Mouse (Mus musculus) midbrain, embryonic 13.5 days (tissue): ENCODE measurements at regions not wholly inside any gene's neighbourhood (a gene's known extent, or its start where the extent isn't known, plus 50 kb on each side); places are given as distances from the start of the nearest gene placed in this dataset.

Source experiments
- ATAC-seq: fragments of 200-750 bp; cut with Nextera tagmentation; 2 replicates; pipeline ENCODE4 v1.8.0; 2017; ENCODE audit warnings: mild to moderate bottlenecking, moderate TSS enrichment, moderate library complexity
- H3K27ac ChIP-seq: fragments of 300-500 bp; sonication (generic); 2 replicates; pipeline ENCODE4 v1.5.1; 2015; ENCODE audit warnings: inconsistent platforms, mild to moderate bottlenecking, moderate library complexity
- H3K27me3 ChIP-seq: fragments of 300-500 bp; sonication (generic); 2 replicates; pipeline ENCODE4 v1.6.1; 2015; ENCODE audit warnings: mild to moderate bottlenecking, inconsistent platforms
- H3K36me3 ChIP-seq: fragments of 300-500 bp; sonication (generic); 2 replicates; pipeline ENCODE4 v1.6.1; 2015; ENCODE audit warnings: mild to moderate bottlenecking, inconsistent platforms
- H3K4me1 ChIP-seq: fragments of 300-500 bp; sonication (generic); replicated peaks from 2 replicates; pipeline ENCODE4 v1.6.1; 2015; ENCODE audit warnings: inconsistent platforms
- H3K4me2 ChIP-seq: fragments of 300-500 bp; sonication (generic); replicated peaks from 2 replicates; pipeline ENCODE4 v1.6.1; 2015; ENCODE audit warnings: moderate library complexity, mild to moderate bottlenecking, inconsistent platforms
- H3K4me3 ChIP-seq: fragments of 300-500 bp; sonication (generic); replicated peaks from 2 replicates; pipeline ENCODE4 v1.5.1; 2015; ENCODE audit warnings: mild to moderate bottlenecking, inconsistent platforms
- H3K9ac ChIP-seq: fragments of 300-500 bp; sonication (generic); replicated peaks from 2 replicates; pipeline ENCODE4 v1.6.1; 2015; ENCODE audit warnings: mild to moderate bottlenecking, inconsistent platforms
- H3K9me3 ChIP-seq: fragments of 300-500 bp; sonication (generic); 2 replicates; pipeline ENCODE4 v1.6.1; 2016; ENCODE audit warnings: mild to moderate bottlenecking, inconsistent platforms
- WGBS: fragments of 180-500 bp; shearing (Covaris S2); methylation state at CpG from one replicate; pipeline ENCODE4 v1.1.7; 2015; 5-methylcytosine and 5-hydroxymethylcytosine counted together

DNA sequence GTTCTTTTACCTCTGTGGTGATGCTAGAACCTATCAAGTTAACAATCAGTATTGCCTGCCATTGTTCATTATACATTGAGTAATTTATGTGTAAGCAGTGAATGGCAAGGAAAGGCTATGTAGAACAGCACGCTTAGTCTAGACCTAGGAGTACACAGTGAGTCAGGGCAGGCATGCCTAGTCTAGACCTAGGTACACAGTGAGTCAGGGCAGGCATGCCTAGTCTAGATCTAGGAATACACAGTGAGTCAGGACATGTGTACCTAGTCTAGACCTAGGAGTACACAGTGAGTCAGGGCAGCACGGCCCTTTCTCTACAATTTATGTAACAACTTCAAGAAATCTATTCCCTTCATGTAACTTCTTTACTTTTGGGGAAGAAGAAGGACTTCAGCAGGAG is 347.2 kb downstream of the Tmem232 start:
- ATAC-seq: no peak
- Histone ChIP-seq H3K36me3 (no peaks in the 10 kb centered on the region), H3K4me3 (no peak overlapping the region), H3K4me1 (0 out of 2 replicates have a peak, but pooled peaks cover 6% of the 10 kb centered on the region), H3K9ac (no peak overlapping the region), H3K27ac (no peak overlapping the region), H3K27me3 (no peaks in the 10 kb centered on the region), H3K9me3 (no peaks in the 10 kb centered on the region), H3K4me2 (no peak overlapping the region)
- 89% methylated on average over 2 of the region's 2 CpGs for WGBS

DNA sequence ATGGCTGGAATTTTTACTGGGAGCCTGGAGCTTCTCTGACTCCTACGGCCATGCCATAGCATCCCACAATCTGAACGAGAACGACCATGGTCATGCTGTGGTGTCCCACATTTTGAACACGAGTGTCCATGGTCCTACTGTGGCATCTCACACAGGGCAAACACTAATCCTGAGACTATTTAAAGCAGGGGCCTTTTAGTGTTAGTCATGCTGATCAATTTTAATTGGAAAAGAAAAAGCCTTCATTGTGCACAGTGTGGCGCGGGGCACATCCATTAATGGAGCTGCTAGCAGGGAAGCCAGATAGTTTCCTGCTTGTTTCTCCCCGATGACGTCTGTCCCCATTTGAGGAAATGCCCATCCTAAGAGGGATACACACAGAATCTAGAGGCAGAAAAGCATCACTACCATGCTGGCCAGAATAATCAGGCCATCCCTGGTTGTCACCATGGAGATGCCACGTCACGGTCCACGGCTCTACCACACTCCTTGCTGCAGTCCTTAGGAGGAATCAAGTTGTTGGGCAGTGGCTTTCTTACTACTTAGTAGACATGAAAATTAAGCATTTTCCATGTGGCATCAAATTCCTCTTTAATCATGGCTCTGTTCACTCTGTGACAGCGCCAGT is 348.0 kb downstream of the Tmem232 start:
- no peaks in the 10 kb centered on the region for H3K9me3 ChIP-seq
- no peaks in the 10 kb centered on the region for H3K27me3 ChIP-seq
- ATAC-seq: peak; percentile 66; the same call in 1 of the 2 replicates
- WGBS: 69% methylated on average over 12 of the region's 12 CpGs
- H3K4me3 ChIP-seq: no peak overlapping the region
- H3K4me2 ChIP-seq: no peak overlapping the region
- H3K36me3 ChIP-seq: no peaks in the 10 kb centered on the region
- no peak overlapping the region for H3K9ac ChIP-seq
- 0 out of 2 replicates have a peak, but pooled peaks cover 6% of the 10 kb centered on the region for H3K4me1 ChIP-seq
- H3K27ac ChIP-seq: no peak overlapping the region

DNA sequence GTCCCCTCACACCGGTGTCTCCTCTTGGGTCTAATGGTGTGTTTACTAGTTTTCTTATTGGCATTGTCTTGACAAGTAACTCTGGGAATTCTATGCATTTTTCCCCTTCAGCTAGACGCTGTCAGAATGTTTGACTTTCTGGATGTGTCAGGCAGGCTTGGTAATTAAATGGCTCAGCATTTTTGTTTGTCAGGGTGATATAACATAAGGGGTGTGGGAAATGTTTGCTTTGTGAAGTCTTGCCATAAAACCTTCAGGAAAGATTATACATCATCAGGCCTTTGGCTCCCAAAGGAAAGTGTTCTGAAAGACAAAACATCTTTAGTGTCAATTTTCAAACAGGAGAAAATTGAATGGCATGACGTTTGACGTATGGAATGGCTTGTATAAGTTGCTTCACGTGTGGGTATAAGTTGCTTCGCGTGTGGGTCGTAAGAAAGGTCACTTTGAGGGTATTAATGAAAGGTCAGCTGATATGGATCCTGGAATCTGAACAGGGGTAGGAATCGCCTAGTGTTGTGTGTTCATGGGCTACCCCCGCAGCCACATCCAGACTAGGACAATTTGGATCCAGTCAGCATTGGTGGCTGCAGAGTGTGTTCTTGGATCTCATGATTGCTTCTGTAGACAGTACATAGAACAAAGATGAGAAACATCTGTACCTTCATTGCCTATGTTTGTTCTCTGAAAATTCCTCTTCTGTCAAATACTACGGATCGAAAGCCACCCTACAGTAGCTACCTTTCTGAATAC is 349.6 kb downstream of the Tmem232 start:
- H3K4me2 ChIP-seq: no peak overlapping the region
- 87% methylated on average over 12 of the region's 12 CpGs for WGBS
- no peak overlapping the region for H3K27ac ChIP-seq

DNA sequence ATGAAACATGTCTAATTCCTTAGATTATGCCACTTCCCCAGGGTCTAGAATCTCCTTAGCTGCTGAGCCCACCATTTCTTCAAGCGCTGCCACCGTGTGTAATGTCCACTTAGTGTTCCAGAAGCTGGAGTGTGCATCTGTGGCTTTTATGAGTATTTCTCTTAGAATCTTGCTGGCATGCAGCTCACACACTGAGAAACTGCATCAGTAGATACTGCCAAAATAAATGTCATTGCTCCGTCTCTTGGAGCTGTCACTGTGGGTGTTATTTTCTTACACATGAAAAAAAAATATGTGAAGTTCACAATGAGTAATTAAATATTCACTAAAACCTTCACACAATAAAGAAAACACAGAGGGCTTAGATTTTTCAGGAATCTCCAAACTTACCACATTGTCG is 345.3 kb upstream of the 4930583I09Rik start:
- H3K9me3 ChIP-seq: no peaks in the 10 kb centered on the region
- 80% methylated on average over 4 of the region's 4 CpGs for WGBS
- H3K4me2 ChIP-seq: no peak overlapping the region
- H3K4me3 ChIP-seq: no peak overlapping the region
- H3K36me3 ChIP-seq: no peaks in the 10 kb centered on the region
- no peak overlapping the region for H3K27ac ChIP-seq
- no peak for ATAC-seq
- H3K4me1 ChIP-seq: no peaks in the 10 kb centered on the region
- H3K9ac ChIP-seq: no peak overlapping the region
- H3K27me3 ChIP-seq: no peaks in the 10 kb centered on the region

More for the DNA sequence above, 349.6 kb downstream of the Tmem232 start:
- no peak for ATAC-seq
- Histone ChIP-seq H3K36me3 (no peaks in the 10 kb centered on the region), H3K27me3 (no peaks in the 10 kb centered on the region), H3K9me3 (no peaks in the 10 kb centered on the region), H3K9ac (no peak overlapping the region), H3K4me3 (no peak overlapping the region), H3K4me1 (0 out of 2 replicates have a peak, but pooled peaks cover 6% of the 10 kb centered on the region)

DNA sequence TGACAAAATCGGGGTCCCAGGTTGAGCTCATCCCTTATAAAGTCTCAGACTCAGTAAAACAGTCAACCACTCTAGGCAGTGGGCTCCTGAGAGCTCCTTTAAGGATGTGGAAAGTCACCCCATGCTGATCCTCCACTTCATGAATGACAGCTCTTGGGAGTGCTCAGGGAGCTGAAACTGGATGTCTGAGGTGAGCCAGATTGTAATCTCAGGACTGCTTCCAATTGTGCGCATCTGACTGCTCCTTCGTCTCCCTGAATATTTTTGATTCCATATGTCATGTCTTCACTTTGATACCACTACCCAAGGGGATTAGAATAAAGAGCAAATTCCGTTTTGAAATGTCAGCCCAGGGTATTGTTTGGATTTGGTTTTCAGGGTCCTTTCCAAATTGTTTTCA is 339.9 kb upstream of the 4930583I09Rik start:
- H3K9me3 ChIP-seq: no peaks in the 10 kb centered on the region
- H3K4me3 ChIP-seq: no peak overlapping the region
- no peak overlapping the region for H3K27ac ChIP-seq
- H3K4me1 ChIP-seq: no peaks in the 10 kb centered on the region; the same call in 1 of the 2 replicates
- no peaks in the 10 kb centered on the region for H3K36me3 ChIP-seq
- WGBS: 74% methylated on average over 4 of the region's 4 CpGs
- H3K4me2 ChIP-seq: no peak overlapping the region
- no peak for ATAC-seq
- H3K27me3 ChIP-seq: no peaks in the 10 kb centered on the region
- H3K9ac ChIP-seq: no peak overlapping the region

DNA sequence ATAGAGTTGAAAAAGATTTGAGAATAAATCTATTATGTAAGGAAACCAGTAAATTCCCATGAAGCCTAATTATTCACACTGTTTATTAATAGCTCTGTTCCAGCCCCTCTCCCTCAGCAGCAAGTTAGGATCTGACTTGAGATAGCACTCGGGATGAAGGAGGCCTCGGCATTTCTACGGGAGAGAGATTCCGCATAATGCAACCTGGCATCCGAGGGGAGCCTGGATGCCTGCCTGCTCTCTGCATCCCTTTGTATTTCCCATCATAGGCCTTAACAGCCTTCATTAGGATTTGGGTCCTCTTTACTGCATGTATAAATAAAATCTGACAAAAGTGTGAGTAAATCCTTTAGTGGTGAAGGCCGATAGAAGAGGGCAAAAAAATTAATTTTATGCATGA is 338.2 kb upstream of the 4930583I09Rik start:
- Histone ChIP-seq H3K9me3 (no peaks in the 10 kb centered on the region), H3K27me3 (no peaks in the 10 kb centered on the region), H3K27ac (no peak overlapping the region), H3K9ac (no peak overlapping the region), H3K36me3 (no peaks in the 10 kb centered on the region), H3K4me3 (no peak overlapping the region), H3K4me1 (no peaks in the 10 kb centered on the region; the same call in 1 of the 2 replicates), H3K4me2 (no peak overlapping the region)
- 55% methylated on average over 6 of the region's 6 CpGs for WGBS
- peak; percentile 40; the same call in 1 of the 2 replicates for ATAC-seq

DNA sequence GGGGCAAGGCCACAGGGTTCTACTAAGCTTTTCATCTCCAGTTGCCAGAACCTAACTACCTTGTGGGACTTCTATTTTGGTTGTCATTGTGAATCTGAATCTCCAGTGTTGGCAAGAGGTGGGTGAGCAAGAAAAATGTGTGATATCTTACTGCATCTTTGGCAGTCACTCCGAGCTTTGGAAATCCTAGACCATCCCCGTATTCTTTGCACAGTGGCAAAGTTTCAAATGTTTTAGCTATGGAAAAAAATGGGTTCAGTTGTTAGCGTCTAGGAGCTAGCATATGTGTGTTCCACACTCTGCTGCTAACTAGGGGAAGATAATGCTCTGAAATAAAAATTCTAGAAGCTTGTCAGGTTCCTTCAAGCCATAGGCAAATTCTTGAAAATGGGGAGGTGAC is 337.4 kb upstream of the 4930583I09Rik start:
- H3K4me1 ChIP-seq: no peaks in the 10 kb centered on the region; the same call in 1 of the 2 replicates
- H3K36me3 ChIP-seq: no peaks in the 10 kb centered on the region
- WGBS: 95% methylated on average over 3 of the region's 3 CpGs
- ATAC-seq: no peak
- H3K9me3 ChIP-seq: no peaks in the 10 kb centered on the region
- no peaks in the 10 kb centered on the region for H3K27me3 ChIP-seq
- H3K9ac ChIP-seq: no peak overlapping the region
- no peak overlapping the region for H3K4me2 ChIP-seq
- no peak overlapping the region for H3K27ac ChIP-seq
- no peak overlapping the region for H3K4me3 ChIP-seq

DNA sequence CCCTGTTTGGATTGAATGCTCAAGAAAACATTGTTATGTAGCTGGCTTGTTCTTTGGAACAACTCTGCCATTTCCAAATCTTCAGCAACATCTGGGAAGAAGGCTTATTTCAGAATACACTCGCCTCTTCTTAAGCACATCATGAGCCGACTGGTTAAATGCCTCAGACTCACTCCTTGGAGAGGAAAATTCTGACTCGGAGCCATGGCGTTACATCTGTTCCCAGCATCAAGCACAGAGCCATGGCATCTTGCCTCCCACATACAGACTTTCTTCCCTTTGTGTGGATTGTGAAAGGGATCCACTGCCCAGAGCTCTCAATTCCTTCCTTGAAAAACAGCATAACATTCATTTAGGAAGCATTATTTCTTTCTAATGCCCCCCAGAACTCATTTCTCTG is 334.8 kb upstream of the 4930583I09Rik start:
- Histone ChIP-seq H3K27me3 (no peaks in the 10 kb centered on the region), H3K9me3 (no peaks in the 10 kb centered on the region), H3K9ac (no peak overlapping the region), H3K4me3 (no peak overlapping the region), H3K27ac (peak overlapping the region; percentile 70), H3K36me3 (no peaks in the 10 kb centered on the region), H3K4me1 (no peaks in the 10 kb centered on the region; the same call in 1 of the 2 replicates), H3K4me2 (no peak overlapping the region)
- WGBS: 45% methylated on average over 4 of the region's 4 CpGs
- no peak for ATAC-seq

DNA sequence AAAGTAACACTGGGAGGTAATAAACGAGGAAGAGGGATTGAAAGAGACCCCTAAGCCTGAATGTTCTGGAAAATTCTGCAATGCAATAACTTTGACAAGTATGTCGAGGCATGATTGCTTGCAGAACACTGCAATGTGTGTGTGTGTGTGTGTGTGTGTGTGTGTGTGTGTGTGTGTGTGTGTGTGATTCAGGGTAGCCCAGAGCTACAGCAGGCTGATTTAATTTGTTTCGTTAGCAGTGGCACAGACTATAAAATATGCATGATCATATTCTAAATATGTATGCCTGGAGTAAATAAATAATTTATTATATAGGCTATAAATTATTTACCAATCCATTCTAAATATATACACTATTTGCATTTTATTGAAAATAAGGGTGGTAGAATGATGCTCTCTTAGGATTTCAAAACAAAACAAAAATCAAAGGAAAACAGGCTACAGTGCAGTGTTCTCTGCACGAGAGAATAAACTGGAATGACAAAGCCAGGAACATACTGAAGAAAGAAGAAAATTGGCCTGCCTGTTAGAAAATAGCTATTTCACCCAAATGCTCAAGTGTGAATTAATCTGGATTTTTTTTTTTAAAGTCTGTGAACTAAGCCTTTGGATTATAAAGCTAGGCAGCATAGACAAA is 334.2 kb upstream of the 4930583I09Rik start:
- Histone ChIP-seq H3K9me3 (no peaks in the 10 kb centered on the region), H3K27me3 (no peaks in the 10 kb centered on the region), H3K4me1 (no peaks in the 10 kb centered on the region; the same call in 1 of the 2 replicates), H3K4me3 (no peak overlapping the region), H3K27ac (no peak overlapping the region; the same call in 1 of the 2 replicates), H3K36me3 (no peaks in the 10 kb centered on the region), H3K4me2 (no peak overlapping the region), H3K9ac (no peak overlapping the region)
- ATAC-seq: peak; percentile 67
- WGBS: 68% methylated on average over 4 of the region's 4 CpGs

DNA sequence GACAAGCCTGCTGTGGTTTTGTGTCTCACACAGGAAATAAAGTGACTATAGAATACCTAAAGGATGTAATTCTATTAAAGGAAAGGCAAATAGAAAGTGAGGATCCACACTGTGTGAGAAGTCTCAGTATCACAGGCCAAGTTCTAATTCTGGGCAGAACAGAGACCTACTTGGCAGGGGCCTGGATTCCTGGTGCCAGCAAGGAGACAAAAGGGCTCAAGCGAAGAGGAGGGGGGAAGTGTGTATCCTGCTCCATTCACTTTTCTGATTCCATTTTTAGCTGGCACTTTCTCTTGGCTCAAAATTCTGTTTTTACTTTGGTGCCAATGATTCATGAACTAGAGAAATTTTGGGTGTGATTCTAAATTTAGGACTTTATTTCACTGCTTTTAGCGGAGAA is 310.5 kb upstream of the 4930583I09Rik start:
- H3K4me3 ChIP-seq: no peak overlapping the region
- H3K36me3 ChIP-seq: no peaks in the 10 kb centered on the region
- no peaks in the 10 kb centered on the region for H3K27me3 ChIP-seq
- no peak for ATAC-seq
- no peak overlapping the region for H3K9ac ChIP-seq
- 81% methylated on average over 2 of the region's 2 CpGs for WGBS
- no peak overlapping the region for H3K27ac ChIP-seq
- no peaks in the 10 kb centered on the region; the same call in 1 of the 2 replicates for H3K9me3 ChIP-seq
- no peak overlapping the region for H3K4me2 ChIP-seq
- H3K4me1 ChIP-seq: no peaks in the 10 kb centered on the region

DNA sequence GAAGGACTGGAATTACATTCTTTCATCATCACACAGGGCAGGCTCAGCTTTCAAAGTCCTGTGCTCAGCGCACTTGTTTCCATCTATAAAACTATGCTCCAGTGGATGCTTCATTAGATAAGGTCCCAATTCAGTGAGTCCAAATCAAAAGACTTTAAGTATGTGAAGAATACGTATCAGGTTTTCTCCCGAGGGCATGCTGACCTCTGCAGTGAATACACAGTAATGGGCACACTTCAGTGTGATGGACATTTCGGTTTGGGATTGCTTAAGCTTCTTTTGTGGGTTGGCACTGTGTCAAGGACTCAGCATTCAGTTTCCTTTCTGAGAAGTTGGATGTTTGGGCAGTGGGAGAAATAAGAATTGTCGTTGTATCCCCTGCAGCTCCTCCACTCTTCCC is 278.8 kb upstream of the 4930583I09Rik start:
- Histone ChIP-seq H3K9ac (no peak overlapping the region), H3K27me3 (no peaks in the 10 kb centered on the region), H3K4me2 (no peak overlapping the region), H3K4me1 (no peaks in the 10 kb centered on the region), H3K27ac (no peak overlapping the region), H3K36me3 (no peaks in the 10 kb centered on the region), H3K4me3 (no peak overlapping the region), H3K9me3 (no peaks in the 10 kb centered on the region)
- WGBS: 73% methylated on average over 5 of the region's 5 CpGs
- no peak for ATAC-seq

DNA sequence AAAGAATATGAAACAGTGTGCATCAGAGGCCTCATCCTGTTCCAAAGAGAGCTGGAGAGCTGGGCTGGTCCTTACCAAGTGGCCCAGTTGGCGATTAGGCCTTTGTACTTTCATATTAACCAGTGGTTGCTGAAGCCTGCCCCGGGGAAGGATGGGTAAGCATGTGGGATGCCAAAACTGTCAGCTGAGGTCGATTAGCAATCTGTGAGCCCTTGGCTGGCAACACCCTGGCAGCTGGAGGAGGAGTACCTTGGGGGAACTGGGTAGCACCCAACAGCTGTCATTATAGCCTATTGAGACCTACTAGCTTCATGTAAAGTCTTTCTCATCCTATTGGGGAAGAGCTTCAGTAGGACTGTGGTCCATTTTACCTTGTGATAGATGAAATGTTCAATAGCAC is 277.2 kb upstream of the 4930583I09Rik start:
- H3K9ac ChIP-seq: no peak overlapping the region
- H3K4me3 ChIP-seq: no peak overlapping the region
- H3K4me1 ChIP-seq: no peaks in the 10 kb centered on the region
- H3K27me3 ChIP-seq: no peaks in the 10 kb centered on the region
- H3K9me3 ChIP-seq: no peaks in the 10 kb centered on the region
- WGBS: 81% methylated on average over 3 of the region's 3 CpGs
- ATAC-seq: no peak
- no peaks in the 10 kb centered on the region for H3K36me3 ChIP-seq
- no peak overlapping the region for H3K4me2 ChIP-seq
- no peak overlapping the region for H3K27ac ChIP-seq
